1 mouse cellular context compared by ENCODE assay signal in the genomic region with DNA sequence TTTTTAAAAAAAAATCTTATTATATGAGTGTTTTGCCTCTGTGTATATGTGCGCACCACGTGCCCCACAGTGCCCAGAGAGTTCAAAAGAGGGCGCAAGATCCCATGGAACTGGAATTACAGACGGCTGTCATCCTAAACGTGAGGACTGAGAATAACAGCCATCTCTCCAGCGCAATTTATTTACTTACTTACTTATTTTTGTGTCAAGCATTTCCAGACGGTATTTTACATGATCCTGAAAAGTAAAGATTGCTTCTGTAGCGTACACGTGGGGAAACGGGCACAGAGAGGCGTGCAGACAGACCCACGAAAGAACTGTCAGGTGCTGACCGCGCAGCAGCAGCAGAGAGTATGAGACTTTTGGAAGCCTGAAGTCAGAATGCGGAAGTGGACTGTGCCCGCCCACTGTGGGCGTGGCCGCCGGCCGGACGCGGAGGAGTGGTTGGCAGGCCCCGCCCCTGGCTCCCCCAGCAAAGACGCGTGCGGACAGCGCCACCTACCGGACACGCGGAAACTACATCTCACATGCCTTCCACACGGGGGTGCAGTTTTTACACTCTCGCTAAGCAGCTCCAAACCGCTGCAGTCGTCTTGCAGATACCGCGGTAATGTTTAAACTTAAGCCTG.
TF ChIP-seq lines count a peak whose summit lies in the region.

No protein-coding gene starts in this region.

TF ChIP-seq in CH12.LX, 34 proteins besides CTCF, POLR2A, EP300 and RAD21 (continued from another document):
- TF ChIP-seq NELFE (IDR thresholded peaks at IDR 0.05; ENCODE audit: low read depth, low read length) (peak; percentile 97), CHD1 (IDR thresholded peaks at IDR 0.05; ENCODE audit: low read depth, low read length) (no peak), E2F4 (IDR thresholded peaks at IDR 0.05; ENCODE audit: insufficient replicate concordance, low read depth, low read length) (no peak), MEF2A (IDR thresholded peaks at IDR 0.05; ENCODE audit: borderline replicate concordance, low read depth, low read length) (no peak; the same call in 1 of the 2 replicates), IRF4 (IDR thresholded peaks at IDR 0.05; ENCODE audit: low read depth, low read length) (peak; percentile 56; the same call in 1 of the 2 replicates), JUND (conservative IDR thresholded peaks at IDR 0.05; ENCODE audit: low read depth, low read length) (no peak; the same call in 1 of the 2 replicates), JUN (IDR thresholded peaks at IDR 0.05; ENCODE audit: insufficient read depth, low read depth, low read length) (no peak), BHLHE40 (IDR thresholded peaks at IDR 0.05; ENCODE audit: low read depth, low read length) (peak; percentile 85), SIN3A (IDR thresholded peaks at IDR 0.05; ENCODE audit: low read length) (peak; percentile 92), NRF1 (IDR thresholded peaks at IDR 0.05; ENCODE audit: low read depth, low read length) (peak; percentile 69), POLR2AphosphoS2 (IDR thresholded peaks at IDR 0.05; ENCODE audit: low read depth, low read length) (peak; percentile 80; the same call in 1 of the 2 replicates), MXI1 (IDR thresholded peaks at IDR 0.05; ENCODE audit: low read depth, low read length) (peak; percentile 97), ZNF384 (IDR thresholded peaks at IDR 0.05; ENCODE audit: low read depth, low read length) (peak; percentile 47; the same call in 1 of the 2 replicates), MAX (IDR thresholded peaks at IDR 0.05; ENCODE audit: low read length) (peak; percentile 83), GABPA (IDR thresholded peaks at IDR 0.05; ENCODE audit: insufficient replicate concordance, low read depth, low read length) (no peak), UBTF (IDR thresholded peaks at IDR 0.05; ENCODE audit: low read depth, low read length) (no peak), KAT2A (IDR thresholded peaks at IDR 0.05; ENCODE audit: insufficient replicate concordance, low read length) (0 out of 2 replicates have a peak, but pooled peaks have one; percentile 23), MAFK (IDR thresholded peaks at IDR 0.05; ENCODE audit: insufficient replicate concordance, low read length) (no peak; the same call in 1 of the 2 replicates), TCF12 (IDR thresholded peaks at IDR 0.05; ENCODE audit: low read depth, low read length) (peak; percentile 94), CHD2 (IDR thresholded peaks at IDR 0.05; ENCODE audit: low read length) (no peak), ZMIZ1 (IDR thresholded peaks at IDR 0.05; ENCODE audit: low read depth, low read length) (peak; percentile 94), MYC (IDR thresholded peaks at IDR 0.05; ENCODE audit: low read depth, low read length) (peak; percentile 88), ELF1 (IDR thresholded peaks at IDR 0.05; ENCODE audit: low read depth, low read length) (peak; percentile 100), TBP (conservative IDR thresholded peaks at IDR 0.05; ENCODE audit: low read depth, low read length) (peak; percentile 86), MAZ (IDR thresholded peaks at IDR 0.05; ENCODE audit: low read depth, low read length) (peak; percentile 59; the same call in 1 of the 2 replicates), PAX5 (IDR thresholded peaks at IDR 0.05; ENCODE audit: low read length) (no peak), ZC3H11A (IDR thresholded peaks at IDR 0.05; ENCODE audit: low read depth, low read length) (peak; percentile 60), RCOR1 (conservative IDR thresholded peaks at IDR 0.05; ENCODE audit: low read depth, low read length) (peak; percentile 73; the same call in 1 of the 2 replicates)
